ENCODE assay signal across 8 mouse cellular contexts in genomic region chr4:24496116-24496952, GRCm38 (mm10). TPM values are rescaled to one million over a fixed set of nuclear protein-coding genes. Genes with fewer than 3 reads are reported as not detected.
DNase-seq lines count a peak whose midpoint lies in the region; ATAC-seq lines count a peak whose summit lies in the region.

Gene Mms22l, plus strand, starts transcription at chr4:24496451.

- peak; percentile 82 for DNase-seq in WW6 (ENCODE audit: low read depth, low spot score)
- DNase-seq in cerebellum, postnatal 4 days (ENCODE audit: low spot score in 2 of 2), result peak; percentile 79 to 95
- peak; percentile 88 for DNase-seq in gastrocnemius, adult 18-20 months (ENCODE audit: low spot score)
- peak; percentile 93 to 95 for DNase-seq in left cerebral cortex, adult 18-20 months (ENCODE audit: low spot score in 2 of 2)
- DNase-seq in right cerebral cortex, adult 18-20 months, result peak; percentile 95
- peak; percentile 76 for DNase-seq in urinary bladder, postnatal 10 days (ENCODE audit: low spot score)

- H3K4me2 ChIP-seq in hindbrain, embryonic 16.5 days (ENCODE audit: low read length), result peak within 1 kb of the TSS; percentile 93

- peak within 1 kb of the TSS; percentile 81 for H3K9ac ChIP-seq in hindbrain, embryonic 16.5 days (ENCODE audit: low read depth, low read length)

- no peaks in the 10 kb centered on the region for H3K36me3 ChIP-seq in hindbrain, embryonic 16.5 days (ENCODE audit: control insufficient read depth, insufficient read depth, low read length)
- H3K36me3 ChIP-seq in macrophage (ENCODE audit: inconsistent target), result no peaks in the 10 kb centered on the region

- WGBS in hindbrain, embryonic 16.5 days, result under 1% methylated on average over 76 of the region's 83 CpGs
- WGBS in macrophage (ENCODE audit: missing documents), result under 1% methylated on average over 83 of the region's 83 CpGs

- H3K79me2 ChIP-seq in macrophage (ENCODE audit: inconsistent target), result peaks cover 30% of the 10 kb centered on the region

- peak within 1 kb of the TSS; percentile 93 for H3K4me3 ChIP-seq in hindbrain, embryonic 16.5 days (ENCODE audit: low read length)
- peak within 1 kb of the TSS; percentile 85 for H3K4me3 ChIP-seq in macrophage (ENCODE audit: inconsistent target)

- ATAC-seq in hindbrain, embryonic 16.5 days, result peak; percentile 100

- H3K9me3 ChIP-seq in hindbrain, embryonic 16.5 days (ENCODE audit: control insufficient read depth, low read length), result no peaks in the 10 kb centered on the region

- H3K4me1 ChIP-seq in hindbrain, embryonic 16.5 days (ENCODE audit: control insufficient read depth, insufficient read depth, low read depth, low read length), result peaks cover 3% of the 10 kb centered on the region; the same call in 1 of the 2 replicates

- H3K27ac ChIP-seq in hindbrain, embryonic 16.5 days (ENCODE audit: low read depth, low read length), result peak within 1 kb of the TSS; percentile 92
- H3K27ac ChIP-seq in macrophage, result peak within 1 kb of the TSS; percentile 22

- no peaks in the 10 kb centered on the region for H3K27me3 ChIP-seq in hindbrain, embryonic 16.5 days (replicated peaks; ENCODE audit: control insufficient read depth, insufficient read depth, low read length)

RNA-seq across cellular contexts. Expression of gene Mms22l, which starts in this region (rescaled TPM):
- under 1 TPM; 0.23 to 0.38 TPM for total RNA-seq in gastrocnemius, adult 18-20 months (2021)
- polyA plus RNA-seq in hindbrain, embryonic 16.5 days (2015; fragmentation: Nextera tagmentation; extraction: Ambion mirVana), result 5.6 and 5.7 TPM in 2 replicates
- total RNA-seq in left cerebral cortex, adult 18-20 months (2021), result 1 to 10 TPM; 1.0 to 1.4 TPM
- total RNA-seq in macrophage (2018; cell fraction: chromatin; rRNA removed), result 10 to 100 TPM in 19 of 26 experiments, 1 to 10 TPM in 7; 1.8 to 34.6 (median 20.9) TPM
- total RNA-seq in macrophage (2018; cell fraction: cytosol; rRNA removed), result 1 to 10 TPM; 2.1 to 6.3 (median 4.5) TPM
- 10 to 100 TPM in 16 of 26 experiments, 1 to 10 TPM in 10; 2.4 to 54.7 (median 12.1) TPM for total RNA-seq in macrophage (2018; cell fraction: nucleus; rRNA removed)
- 2.5 to 15.1 TPM (median 3.3 TPM) in 3 replicates for polyA plus RNA-seq in macrophage (2018)

Comparison
In these comparisons a context has a peak if more than half of its experiments do, and no peak if none do; other contexts are left out.
1. Peak in every context shown above with its lines: DNase-seq, ATAC-seq, H3K4me3 ChIP-seq and H3K27ac ChIP-seq.
2. Peak in DNase-seq in gastrocnemius, adult 18-20 months; RNA of the gene not detected or under 1 TPM.